Mouse (Mus musculus) ovary, postnatal 14 days (tissue): ENCODE results near the gene Cpne1.
"Not testable (repeated sequence)": the region's sequence is repeated elsewhere in the genome, so short reads cannot be mapped to it uniquely, and the experiment has no call there.

Experiments
- DNase-seq: peaks from one replicate; pipeline ENCODE4 v3.0.0; 2022; ENCODE audit warnings: low spot score

Gene Cpne1

DNA sequence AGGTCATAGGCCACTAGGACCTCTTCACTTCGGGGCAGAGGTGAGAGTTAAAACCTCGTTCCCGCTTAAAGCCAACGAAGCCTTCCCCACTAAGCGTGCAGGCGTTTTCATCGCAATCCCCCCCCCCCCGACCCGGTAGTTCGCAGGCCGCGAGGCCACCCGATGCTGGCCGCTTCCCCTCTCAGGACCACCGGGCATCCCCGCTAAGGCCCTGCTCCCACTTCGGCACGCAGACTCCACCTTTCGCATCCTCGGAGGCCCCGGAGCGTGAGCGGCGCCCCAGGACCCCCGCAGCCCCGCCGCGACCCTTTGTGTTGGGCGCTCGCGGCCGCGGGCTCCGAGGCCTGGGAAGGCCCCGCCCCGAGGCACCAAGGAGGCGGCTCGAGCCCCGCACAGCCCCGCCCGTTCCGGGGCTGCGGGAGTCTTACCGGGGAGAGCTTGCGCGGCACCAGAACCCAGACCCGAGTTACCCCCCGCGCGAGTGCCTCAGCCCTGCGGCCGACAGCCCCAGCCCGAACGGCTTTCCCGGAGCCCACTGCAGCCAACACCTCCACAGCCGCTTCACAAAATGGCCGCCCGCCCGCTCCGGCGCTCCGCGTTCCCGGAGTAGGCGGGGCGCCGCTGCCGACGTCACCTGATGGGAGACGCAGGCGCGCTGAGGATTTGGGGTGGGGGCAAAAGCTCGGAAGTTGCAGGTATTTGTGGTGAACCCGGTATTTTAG, at the start of gene Cpne1, which contains the start of gene Rbm12:
Gene Cpne1 (minus strand): TSS at position 608 of the 722 bp plus-strand sequence.
Gene Rbm12 (minus strand): TSS at position 621 of the 722 bp plus-strand sequence.
- DNase-seq = peak; percentile 95

DNA sequence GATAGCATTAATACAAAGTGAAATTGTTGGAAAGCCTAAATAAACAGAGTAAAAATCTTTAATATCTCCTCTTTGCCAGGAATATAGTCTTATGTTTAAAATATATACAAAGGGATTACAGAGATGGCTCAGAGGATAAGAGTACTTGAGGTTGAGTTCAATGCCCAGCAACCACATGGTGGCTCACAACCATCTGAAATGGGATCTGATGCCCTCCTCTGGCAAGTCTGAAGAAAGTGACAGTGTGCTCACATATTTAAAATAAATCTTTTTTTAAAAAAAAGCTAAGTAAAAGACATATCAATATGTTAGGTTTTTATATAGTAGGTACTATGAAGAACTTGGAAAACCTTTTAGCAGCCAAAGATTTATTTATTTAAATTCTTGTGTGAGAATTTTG, 39.8 kb upstream of the Cpne1 start:
- DNase-seq = no peak

DNA sequence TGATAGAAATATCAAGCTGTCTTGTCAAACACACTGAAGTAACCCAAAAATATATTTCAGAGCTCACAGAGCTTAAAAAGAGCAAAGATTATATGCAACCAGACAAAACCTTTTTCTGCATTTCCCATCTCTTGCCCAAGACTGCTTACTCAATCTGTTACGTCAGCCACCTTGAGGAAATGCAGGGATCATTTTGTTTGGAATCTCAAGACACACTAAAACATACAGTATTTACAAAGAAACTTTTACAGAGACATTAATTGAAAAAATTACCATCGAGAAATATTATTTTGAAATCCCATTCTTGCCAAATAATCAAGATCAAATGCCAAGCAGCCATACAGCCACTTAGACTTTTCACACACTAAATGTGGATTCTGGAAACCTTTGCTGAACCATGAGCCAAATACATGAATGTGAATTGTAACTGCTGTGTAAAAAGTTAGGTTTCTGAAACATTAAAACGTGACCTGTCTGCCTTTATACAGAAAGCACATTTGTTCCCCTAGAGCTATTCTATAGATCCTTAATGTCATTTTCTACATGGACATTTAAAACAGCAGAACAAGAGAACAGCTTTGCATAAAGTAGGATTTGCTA, 35.7 kb upstream of the Cpne1 start:
- no peak for DNase-seq

DNA sequence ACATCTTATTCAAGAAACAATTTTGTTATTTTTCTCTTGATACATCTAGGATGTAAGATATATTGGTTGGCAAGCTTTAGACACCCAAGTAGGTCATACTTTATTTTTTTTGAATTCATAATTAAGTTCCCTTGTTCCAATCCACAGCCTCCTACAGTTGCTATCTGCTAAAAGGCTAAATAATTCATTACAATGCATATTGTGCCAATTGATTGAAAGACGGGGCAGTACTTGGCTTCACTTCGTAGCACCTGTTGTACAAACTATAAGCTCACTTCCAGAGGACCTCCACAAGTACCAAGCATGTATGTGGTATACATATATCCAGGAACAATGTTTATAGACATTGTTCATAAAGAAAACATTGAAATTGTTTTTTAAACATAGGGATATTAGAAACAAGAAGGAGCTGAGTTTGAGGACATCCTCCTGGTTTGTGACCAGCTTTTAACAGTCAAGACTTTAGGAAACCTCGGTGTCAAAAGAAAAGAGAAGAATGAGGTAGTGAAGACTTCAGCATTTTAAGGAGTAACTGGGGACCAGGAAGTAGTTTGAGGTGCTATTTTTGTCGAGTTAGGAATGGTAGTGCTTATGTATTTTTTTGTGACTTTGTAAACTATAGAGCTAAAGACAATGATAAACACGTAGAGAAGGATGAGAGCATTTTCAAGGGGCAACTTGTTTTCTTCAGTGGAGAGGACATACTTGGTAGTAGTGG, 34.7 kb upstream of the Cpne1 start:
- DNase-seq = no peak

DNA sequence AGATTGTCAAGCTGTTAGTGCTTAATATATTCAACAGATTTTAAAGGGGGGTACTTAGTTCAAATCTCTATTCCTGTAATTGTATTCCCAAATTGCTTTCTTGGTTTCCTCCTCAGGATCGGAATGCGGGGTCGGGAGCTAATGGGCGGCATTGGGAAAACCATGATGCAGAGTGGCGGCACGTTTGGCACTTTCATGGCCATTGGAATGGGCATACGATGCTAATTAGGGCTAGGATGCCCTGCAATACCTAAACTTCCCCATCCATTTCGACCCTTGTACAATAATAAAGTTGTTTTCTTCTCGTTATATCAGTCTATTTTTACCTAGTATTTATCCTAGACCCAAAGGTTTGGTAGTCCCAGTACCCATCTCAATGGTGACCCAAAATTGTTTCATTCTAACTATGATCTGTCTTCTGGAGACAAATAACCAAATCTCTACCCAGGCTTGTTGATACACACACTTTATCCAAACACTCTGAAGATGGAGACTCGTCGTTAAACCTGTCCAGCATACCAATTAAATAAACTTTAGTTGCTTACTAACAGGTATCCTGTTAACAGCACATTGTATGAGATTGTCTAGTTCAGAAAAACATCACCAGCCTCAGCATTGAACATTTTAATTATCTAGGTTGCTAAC, 33.8 kb upstream of the Cpne1 start:
- no peak for DNase-seq

DNA sequence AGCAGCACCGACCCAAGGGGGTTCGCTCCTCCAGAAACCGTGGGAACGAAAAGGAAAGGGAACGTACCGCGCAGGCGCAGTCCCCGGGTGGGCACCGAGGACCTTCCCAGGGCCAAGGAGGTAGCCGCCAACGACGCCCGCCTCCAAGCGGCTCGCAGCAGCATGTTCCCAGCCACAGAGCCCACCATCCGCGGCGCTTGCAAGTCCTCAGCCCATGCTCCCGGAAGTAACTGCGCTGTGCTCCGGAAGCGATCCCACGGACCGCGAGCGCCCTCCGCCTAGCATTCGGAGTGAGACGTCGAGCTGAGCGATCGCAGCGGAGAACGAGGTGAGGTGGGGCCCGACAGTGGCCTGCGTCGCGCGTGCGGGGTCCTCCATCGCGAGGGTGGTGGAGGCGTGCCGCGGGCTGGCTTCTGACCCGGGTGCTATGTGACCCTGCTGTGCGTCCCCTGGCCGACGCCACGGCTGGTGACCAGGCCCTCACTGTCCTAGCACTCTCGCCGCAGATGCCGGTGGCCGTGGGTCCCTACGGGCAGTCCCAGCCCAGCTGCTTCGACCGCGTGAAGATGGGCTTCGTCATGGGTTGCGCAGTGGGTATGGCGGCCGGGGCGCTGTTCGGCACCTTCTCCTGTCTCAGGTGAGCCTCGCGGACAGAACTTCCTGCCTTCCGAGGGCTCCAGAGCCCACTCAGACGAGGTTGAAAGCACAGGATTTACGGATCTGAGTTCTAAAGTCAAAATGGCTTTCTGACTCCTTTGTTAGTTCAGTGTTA, 32.4 kb upstream of the Cpne1 start, which contains the start of the genes Romo1 and Nfs1:
Gene Romo1 (plus strand): TSS at position 87 of the 772 bp plus-strand sequence.
Gene Nfs1 (minus strand): TSS at position 234 of the 772 bp plus-strand sequence.
- DNase-seq = peak; percentile 90

DNA sequence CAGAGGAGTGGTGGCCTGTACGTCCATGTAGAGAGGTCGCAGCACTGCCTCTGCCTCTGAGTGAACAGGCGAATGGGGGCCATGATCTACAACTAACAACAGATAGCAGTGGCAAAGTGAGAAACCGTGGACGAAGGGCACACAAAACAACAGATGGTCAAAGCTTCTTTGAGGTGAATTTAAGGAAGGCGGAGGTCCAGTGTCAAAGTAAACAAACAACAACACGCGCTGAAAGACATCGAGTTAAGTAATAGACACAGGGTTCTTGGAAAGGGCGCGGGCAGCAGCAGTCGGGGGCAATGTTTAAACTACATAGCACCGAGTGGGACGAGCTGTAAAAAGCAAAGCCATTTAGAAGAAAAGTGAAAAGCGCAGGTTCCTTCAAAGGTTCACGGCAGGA, 31.6 kb upstream of the Cpne1 start:
- DNase-seq = no peak

DNA sequence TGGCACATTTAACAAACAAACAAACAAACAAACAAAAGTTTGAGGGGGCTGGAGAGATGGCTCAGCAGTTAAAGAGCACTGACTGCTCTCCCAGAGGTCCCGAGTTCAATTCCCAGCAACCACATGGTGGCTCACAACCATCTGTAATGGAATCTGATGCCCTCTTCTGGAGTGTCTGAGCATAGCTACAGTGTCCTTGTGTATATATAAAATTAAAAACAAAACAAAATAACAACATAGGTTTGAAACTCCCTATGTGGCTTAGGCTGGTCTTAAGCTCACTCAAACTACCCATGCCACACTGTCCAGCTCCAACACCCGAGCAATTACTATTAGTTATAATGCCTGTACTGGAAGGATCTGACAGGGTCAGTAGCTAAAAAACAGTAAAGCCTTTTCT, 31.1 kb upstream of the Cpne1 start:
- no peak for DNase-seq

DNA sequence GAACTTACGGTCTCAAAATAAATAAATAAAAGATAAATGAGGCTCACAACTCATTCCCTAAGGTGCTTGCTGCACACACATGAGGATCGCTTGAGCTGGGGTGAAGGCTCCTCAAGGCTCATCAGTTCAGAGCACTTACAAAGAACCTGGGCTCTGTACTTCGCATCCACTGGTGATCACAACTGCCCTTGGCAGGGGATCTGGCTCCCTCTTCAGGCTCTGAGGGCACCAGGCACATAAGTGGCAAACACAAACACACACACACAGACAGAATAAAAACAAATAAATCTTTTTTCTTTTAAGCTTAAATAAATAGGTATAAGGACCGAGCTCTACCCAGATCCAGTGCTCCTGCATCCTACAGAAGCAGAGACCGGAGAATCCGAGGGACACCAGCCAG, 23.9 kb upstream of the Cpne1 start:
- DNase-seq = no peak

DNA sequence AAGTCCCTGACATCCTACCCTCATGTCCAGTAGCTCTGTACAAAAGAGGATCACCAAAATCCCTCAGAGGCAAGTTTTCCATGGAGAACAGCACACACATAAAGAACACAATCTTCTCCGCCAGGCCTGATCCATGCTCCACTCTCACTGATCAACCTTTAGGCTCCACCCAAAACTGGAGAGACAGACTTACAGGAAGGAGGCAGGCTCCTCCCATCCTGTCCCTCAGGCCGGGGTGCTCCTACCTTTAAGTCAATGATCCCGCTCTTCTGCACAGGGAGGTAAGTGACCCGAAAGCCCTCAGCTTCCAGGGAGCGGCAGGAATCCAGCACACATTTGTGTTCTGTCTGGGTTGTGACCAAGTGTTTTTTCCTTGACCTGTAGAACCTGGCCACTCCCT, 22.4 kb upstream of the Cpne1 start:
- DNase-seq = no peak

DNA sequence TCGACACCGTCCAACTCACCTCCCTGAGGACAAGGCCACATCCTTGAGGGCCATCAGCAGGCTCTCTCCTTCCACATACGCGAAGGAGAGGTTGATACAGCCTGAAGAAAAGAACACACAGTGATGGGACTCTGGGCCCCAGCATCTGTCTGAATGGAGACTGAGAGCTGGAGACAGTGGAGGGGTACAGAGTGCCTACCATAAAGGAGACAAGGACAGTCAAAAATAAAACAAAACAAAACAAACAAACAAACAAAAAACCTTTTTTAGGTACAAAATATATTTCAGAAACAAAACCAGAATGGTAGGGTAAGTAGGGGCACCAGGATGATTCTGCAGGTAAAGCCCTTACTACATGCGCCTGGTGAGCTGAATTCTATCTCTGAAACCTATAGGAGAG, 15.2 kb upstream of the Cpne1 start, which contains the start of gene Gm28036:
Gene Gm28036 (minus strand): TSS at position 101 of the 400 bp plus-strand sequence.
- DNase-seq = no peak

DNA sequence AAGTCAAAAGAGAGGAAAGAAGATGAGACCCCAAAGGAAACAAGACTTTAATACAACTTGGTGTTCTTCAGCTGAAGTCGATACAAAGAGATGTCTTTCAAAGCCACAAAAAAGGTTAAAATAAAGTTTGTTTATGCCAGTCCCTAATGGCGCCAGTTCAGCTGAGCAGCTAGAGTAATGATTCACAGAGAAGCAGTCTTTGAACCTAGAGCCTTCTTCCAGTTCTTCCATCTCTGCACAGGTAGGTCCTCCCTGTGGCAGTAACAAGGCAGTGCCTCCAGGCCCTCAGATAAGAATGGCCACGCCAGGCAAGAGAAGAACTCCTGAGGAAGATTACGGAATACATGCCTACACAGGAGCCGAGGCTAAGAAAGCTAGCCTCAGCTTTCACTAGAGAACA, 12.0 kb upstream of the Cpne1 start:
- no peak for DNase-seq

DNA sequence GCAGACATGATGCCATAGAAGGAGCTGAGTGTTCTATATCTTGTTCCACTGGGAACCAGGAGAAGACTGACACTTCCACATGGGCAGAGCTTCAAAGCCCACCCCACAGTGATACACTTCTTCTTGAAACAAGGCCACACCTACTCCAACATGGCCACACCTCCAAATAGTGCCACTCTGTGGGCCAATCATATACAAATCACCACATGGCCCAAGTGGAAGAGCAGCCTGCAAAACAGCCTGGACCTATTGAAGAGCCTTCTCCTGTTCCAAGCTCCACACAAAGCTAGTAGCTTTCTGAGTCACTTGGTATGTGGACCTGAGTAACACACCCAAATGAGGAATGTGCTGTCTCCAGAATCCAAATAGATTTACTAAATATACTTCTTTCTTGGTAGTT, 7.8 kb upstream of the Cpne1 start:
- DNase-seq = no peak

DNA sequence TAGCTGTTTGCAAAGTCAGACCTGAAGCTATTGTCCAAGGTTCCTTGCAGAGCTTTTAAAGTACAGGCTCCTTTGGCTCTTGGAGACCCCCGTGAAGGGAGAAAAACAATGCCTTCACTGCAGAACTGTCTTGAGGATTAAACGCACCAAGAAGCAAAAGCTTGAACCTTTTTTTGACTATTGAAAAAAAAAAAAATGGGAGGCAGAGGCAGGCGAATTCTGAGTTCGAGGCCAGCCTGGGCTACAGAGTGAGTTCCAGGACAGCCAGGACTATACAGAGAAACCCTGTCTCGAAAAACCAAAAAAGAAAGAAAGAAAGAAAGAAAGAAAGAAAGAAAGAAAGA, 287 bp upstream of the Cpne1 start:
- not testable (repeated sequence) for DNase-seq

DNA sequence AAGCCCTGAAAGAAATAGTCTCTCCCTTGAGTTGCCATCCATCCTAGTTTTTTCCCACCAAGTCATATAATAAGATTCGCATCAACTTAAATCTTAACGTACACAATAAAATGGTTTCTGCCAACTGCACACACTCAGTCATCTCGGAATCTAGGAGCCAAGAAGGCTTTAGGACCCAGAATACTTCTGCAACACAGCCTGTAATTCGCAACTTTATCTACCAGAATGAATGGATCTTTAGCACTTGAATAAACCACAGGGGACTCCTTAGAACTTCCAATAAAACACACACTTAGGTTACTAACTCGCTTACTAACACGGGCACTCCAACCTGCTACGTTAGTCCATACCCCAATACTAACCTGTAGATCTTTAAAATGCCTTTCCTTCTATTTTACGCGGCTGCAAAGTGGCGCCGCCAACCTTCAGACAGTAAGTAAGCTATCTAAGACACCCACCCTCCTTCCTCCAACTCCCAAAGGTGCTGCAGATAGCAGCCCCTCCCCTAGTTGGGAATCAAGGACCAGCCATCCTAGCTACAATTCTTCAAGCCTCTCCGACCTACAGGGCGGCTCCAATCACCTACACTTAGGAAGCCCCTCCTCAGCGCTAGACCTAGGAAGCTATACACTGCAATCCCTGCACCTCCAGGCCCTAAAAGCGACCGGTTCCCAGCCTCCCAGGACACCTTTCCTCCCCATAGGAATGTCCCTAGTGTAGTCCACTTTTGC, 973 bp downstream of the Cpne1 start:
- no peak for DNase-seq

DNA sequence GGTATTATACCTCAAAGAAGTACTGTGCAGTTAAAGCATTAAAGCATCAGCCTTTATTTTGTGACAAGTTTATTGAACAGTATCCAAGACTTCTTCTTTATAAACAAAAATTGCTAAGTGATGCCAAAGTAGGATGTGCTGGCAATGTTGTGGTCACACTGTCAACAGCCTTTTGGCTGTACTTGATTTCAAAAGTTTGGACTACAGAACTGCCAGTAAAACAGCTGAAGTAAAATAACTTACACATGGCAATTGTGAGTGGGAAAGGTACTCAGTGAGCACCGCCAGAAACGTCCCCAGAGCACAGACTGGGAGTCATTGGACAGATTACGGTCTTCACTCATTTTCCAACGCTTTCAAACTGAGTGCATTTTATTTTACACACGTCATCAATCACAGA, 19.8 kb downstream of the Cpne1 start:
- no peak for DNase-seq

DNA sequence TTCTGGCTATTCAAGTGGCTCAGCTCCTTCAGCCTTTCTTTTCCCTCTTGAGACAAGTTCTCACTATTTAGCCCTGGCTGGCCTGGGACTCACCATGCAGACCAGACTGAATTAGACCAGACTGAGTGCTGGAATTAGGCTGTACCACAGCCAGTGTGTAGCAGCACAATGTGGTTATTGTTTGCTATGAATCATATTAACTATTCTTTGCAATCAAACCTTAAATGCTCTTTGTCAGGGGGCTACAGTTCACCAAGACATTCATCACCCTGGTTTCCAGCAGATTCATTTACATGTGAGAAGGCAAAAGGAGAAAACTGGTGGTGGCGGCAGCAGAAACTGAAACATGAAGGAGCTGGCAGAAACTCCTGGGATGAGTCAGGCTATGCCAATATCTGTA, 22.0 kb downstream of the Cpne1 start:
- no peak for DNase-seq

DNA sequence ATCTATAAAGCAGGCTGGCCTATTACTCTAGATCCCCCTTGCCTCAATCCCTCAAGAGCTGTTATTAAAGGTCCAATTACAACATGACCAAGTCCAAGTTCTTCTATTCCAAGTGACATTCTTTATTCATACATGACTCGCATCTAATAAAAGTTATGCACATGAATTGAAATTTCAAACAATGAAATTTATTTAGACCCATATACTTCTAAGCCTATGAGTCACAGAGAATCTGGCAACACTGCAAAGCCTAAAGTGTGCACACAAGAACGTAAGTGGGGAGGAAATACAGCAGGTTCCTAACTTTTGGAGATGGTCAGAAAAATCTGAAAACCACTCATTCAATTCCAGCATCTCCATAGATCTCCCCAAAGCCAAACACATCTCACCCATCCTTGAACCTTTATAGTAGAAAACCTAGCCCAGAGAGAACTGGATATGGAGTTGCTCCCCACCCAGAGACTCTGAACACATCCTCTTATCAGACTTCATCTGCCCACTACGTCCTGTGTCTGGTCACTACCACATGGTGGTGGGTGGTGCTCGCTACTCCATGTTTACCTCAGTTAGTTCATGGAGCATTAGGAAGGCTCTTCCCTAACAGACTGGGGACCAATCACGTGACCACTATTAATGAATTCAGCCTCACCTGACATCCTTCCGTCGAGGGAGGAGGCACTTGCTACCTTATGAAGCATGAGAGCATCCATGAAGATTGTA, 24.2 kb downstream of the Cpne1 start:
- no peak for DNase-seq

DNA sequence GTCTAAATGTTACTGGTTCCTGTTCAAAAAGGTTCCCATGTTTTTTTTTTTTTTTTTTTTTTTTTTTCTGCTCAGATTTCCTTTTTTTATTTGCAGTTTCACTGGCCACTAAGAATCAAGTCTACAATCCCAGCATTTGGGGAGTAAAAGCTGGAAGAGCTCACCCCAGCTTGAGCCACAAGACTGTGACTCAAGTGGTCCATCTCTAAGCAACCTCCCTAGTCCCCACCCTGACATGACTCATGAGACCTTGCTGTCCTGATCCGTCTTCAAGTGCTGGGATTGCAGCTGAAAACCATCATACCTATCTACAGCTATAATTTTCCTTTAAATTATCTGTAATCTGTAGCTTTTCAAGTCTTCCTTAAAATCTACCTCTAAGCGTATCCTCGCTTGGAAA, 27.2 kb downstream of the Cpne1 start:
- DNase-seq = no peak

DNA sequence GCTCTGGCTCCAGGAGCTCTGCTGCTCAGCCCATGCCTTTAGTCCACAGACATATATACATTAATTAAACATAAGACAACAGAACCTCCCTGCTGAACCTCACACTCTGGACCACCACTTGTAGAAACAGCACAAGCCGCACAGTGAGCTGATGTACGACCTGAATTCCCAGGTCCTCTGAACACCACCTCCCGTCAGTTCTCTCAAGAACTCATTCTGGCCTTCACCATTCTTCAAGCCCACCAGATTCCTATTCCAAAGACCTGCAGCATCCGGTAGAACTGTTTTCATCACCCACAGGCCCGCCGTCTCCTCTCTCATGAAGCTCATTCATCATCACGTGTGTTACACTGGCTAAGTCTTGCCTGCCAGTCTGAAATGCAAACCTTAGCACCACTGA, 31.4 kb downstream of the Cpne1 start:
- DNase-seq = no peak
